Mouse (Mus musculus): ENCODE measurements around the gene Sin3a. TPM values are rescaled to one million over a fixed set of nuclear protein-coding genes. Genes with fewer than 3 reads are reported as not detected.

The Sin3a gene
- polyA plus RNA-seq, 1 experiment from 2014 or later: 26.0 TPM

- 98% methylated on average over 5 of the region's 5 CpGs for WGBS
Measured at GRCm38 (mm10) chr9:57139571-57139970, 67.7 kb downstream of the Sin3a start.

DNA sequence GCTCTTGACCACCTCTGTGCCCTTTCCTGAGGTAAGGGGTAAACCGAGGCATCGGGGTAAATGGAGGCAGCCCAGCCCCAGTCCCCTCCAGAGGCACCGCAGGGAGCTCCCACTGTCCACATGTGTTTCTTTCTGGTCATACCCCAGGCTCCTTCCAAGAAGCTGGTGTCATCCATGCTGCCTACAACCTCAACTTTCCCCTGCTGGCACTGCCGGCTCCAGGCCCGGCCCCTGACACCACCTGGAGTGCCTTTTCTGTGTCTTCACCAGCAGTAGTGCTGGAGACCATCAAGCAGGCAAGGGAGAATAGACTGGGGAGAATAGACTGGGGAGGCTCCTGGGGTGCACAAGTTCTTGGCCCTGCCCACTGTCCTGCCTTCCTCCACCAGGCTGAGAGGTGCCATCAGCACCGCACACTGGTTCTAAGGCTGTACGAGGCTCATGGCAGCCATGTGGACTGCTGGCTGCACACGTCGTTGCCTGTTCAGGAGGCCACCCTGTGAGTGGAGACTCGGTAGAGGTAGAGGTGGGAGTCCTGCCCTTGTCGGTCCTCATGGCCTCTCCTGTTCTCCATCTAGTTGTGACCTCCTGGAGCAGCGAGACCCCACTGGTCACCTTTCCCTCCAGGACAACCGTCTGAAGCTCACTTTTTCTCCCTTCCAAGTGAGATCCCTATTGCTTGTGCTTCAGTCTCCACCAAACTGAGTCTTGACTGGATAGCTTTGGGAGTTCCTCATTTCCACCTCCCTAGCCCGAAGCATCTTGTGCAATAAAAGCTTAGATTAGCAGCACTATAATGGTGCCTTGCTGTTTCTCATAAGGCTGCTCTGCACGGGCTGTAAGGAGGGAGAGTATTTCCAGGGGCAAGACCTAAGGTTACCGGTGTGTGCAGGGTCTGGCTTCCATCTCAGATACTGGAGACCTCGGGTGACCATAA lies 69.8 kb downstream of the Sin3a start:
- H3K27ac ChIP-seq: no peak overlapping the region
- 94% methylated on average over 17 of the region's 17 CpGs for WGBS
- H3K9ac ChIP-seq: no peak overlapping the region
- no peaks in the 10 kb centered on the region for H3K9me3 ChIP-seq
- no peak for ATAC-seq (ENCODE audit: low FRiP score)
- peaks cover 81% of the 10 kb centered on the region for H3K36me3 ChIP-seq
- peaks cover 8% of the 10 kb centered on the region for H3K4me1 ChIP-seq (replicated peaks)
- no peak overlapping the region for H3K4me2 ChIP-seq
- H3K4me3 ChIP-seq: no peak overlapping the region
- H3K27me3 ChIP-seq: no peaks in the 10 kb centered on the region

More at GRCm38 (mm10) chr9:57139571-57139970, 67.7 kb downstream of the Sin3a start:
- ATAC-seq (ENCODE audit: low FRiP score): no peak; the same call in 1 of the 2 replicates
- H3K4me1 ChIP-seq (replicated peaks): no peaks in the 10 kb centered on the region
- H3K27ac ChIP-seq: no peak overlapping the region
- no peaks in the 10 kb centered on the region for H3K9me3 ChIP-seq
- H3K27me3 ChIP-seq: no peaks in the 10 kb centered on the region
- H3K36me3 ChIP-seq: peaks cover 95% of the 10 kb centered on the region
- H3K4me2 ChIP-seq: no peak overlapping the region
- no peak overlapping the region for H3K9ac ChIP-seq
- no peak overlapping the region for H3K4me3 ChIP-seq

DNA sequence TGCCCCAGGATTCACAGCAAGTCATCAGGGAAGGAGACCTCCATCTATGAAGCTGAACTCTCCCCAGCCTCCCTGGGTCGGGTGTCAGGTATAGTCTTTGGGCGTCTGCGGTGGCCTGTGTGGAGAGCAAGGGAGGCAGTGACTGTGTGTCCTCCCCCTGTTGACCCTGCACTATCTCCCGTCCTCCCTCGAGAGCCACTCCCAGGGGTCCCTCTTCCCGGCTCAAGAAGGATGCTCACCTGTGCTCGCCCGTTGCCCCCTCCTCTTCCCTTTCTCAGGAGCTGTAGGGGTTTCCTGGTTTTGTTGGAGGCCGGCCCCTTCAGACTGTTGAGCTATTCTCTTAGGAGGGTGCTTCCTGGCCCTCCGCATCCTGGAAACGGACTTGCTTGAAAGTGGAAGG lies 71.4 kb downstream of the Sin3a start:
- Histone ChIP-seq H3K4me3 (no peak overlapping the region), H3K4me2 (no peak overlapping the region), H3K9me3 (no peaks in the 10 kb centered on the region), H3K27ac (no peak overlapping the region), H3K27me3 (no peaks in the 10 kb centered on the region), H3K36me3 (peaks cover 65% of the 10 kb centered on the region), H3K9ac (no peak overlapping the region), H3K4me1 (replicated peaks) (peaks cover 16% of the 10 kb centered on the region)
- no peak for ATAC-seq (ENCODE audit: low FRiP score)
- 87% methylated on average over 11 of the region's 11 CpGs for WGBS

DNA sequence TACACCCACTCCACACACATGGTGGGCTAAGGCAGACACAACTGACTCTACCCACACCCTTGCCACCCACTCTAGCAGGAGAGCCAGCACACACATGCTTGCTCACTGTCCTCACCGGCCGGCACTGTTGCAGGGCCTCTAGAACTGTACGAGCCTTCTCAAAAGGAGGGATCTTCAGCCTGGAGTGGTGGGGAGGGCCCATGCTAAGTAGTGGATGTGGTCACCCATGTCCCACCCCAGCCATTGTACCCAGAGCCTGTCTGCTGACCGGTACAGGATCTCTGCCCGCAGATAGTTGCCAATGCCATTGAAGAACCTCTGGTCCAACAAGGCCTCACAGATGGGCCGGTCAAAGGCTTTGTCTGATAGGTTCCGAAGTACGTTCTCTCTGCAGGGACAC lies 73.0 kb downstream of the Sin3a start:
- H3K9ac ChIP-seq: no peak overlapping the region
- H3K9me3 ChIP-seq: no peaks in the 10 kb centered on the region
- no peak overlapping the region for H3K4me3 ChIP-seq
- no peak overlapping the region for H3K4me2 ChIP-seq
- 90% methylated on average over 8 of the region's 8 CpGs for WGBS
- H3K36me3 ChIP-seq: peaks cover 49% of the 10 kb centered on the region
- no peaks in the 10 kb centered on the region for H3K27me3 ChIP-seq
- peaks cover 26% of the 10 kb centered on the region for H3K4me1 ChIP-seq (replicated peaks)
- no peak for ATAC-seq (ENCODE audit: low FRiP score)
- H3K27ac ChIP-seq: no peak overlapping the region

- no peaks in the 10 kb centered on the region for H3K27me3 ChIP-seq
- H3K9me3 ChIP-seq: no peaks in the 10 kb centered on the region
- H3K36me3 ChIP-seq: peaks cover 32% of the 10 kb centered on the region
- H3K4me3 ChIP-seq: peak overlapping the region; percentile 52
- peak overlapping the region; percentile 78 for H3K9ac ChIP-seq
- H3K4me1 ChIP-seq (replicated peaks): peaks cover 26% of the 10 kb centered on the region
- 84% methylated on average over 17 of the region's 17 CpGs for WGBS
- no peak for ATAC-seq (ENCODE audit: low FRiP score)
- H3K4me2 ChIP-seq: peak overlapping the region; percentile 66
- H3K27ac ChIP-seq: no peak overlapping the region
Measured at GRCm38 (mm10) chr9:57146451-57147066, 74.7 kb downstream of the Sin3a start.

- peak overlapping the region; percentile 78 for H3K9ac ChIP-seq
- peak overlapping the region; percentile 66 for H3K4me2 ChIP-seq
- H3K9me3 ChIP-seq: no peaks in the 10 kb centered on the region
- H3K36me3 ChIP-seq: peaks cover 23% of the 10 kb centered on the region
- H3K27ac ChIP-seq: peak overlapping the region; percentile 92
- 8% methylated on average over 19 of the region's 19 CpGs for WGBS
- peak; percentile 52 for ATAC-seq (ENCODE audit: low FRiP score)
- no peaks in the 10 kb centered on the region for H3K27me3 ChIP-seq
- H3K4me1 ChIP-seq (replicated peaks): peaks cover 26% of the 10 kb centered on the region
- peak overlapping the region; percentile 52 for H3K4me3 ChIP-seq
Measured at GRCm38 (mm10) chr9:57147205-57148143, 75.6 kb downstream of the Sin3a start.

DNA sequence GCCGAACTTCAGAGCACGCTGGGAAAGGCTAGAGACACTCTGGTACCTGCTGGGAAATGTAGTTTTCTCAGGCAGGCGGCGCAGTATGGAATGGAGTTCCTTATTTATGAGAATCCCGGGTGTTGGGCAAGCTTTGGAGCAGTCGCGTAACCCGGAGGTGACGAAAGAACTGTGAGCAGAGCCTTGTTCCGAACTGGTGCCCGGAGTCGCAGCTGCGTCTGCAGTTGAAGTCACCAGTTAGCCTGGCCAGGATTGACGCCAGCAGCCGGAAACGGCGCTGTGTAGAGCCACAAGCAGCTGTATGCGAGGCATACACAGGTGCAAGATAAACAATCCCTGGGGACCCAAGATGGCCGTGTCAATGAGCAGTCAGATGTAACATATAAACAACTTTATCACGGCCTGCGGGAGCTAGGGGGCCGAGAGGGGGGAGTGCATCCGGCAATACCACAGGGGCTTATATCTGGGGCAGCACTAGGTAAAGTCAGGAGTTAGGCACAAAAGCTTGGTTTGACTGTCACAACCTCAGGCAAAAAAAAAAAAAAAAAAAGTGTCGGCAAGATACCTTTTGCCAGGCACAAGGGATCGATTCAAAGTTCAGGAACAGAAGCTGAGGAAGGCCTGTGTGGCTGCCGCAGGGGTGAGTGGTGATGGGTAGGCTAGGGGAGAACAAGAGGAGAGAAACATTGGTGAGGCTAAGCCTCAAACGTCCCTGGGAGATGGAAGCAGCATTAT lies 76.5 kb downstream of the Sin3a start, which contains the start of gene Neil1:
Neil1 (minus strand) TSS at position 162 of the 735 bp plus-strand sequence.
- Histone ChIP-seq H3K36me3 (peaks cover 15% of the 10 kb centered on the region), H3K9ac (peak within 1 kb of the TSS; percentile 78), H3K27me3 (no peaks in the 10 kb centered on the region), H3K27ac (peak within 1 kb of the TSS; percentile 92), H3K9me3 (no peaks in the 10 kb centered on the region), H3K4me1 (replicated peaks) (peaks cover 26% of the 10 kb centered on the region), H3K4me3 (peak within 1 kb of the TSS; percentile 52), H3K4me2 (peak within 1 kb of the TSS; percentile 66)
- ATAC-seq (ENCODE audit: low FRiP score): peak; percentile 94
- WGBS: under 1% methylated on average over 27 of the region's 27 CpGs

- Histone ChIP-seq H3K27ac (peak overlapping the region; percentile 92), H3K36me3 (peaks cover 9% of the 10 kb centered on the region), H3K4me2 (peak overlapping the region; percentile 66), H3K27me3 (no peaks in the 10 kb centered on the region), H3K9me3 (no peaks in the 10 kb centered on the region), H3K4me1 (replicated peaks) (peaks cover 26% of the 10 kb centered on the region), H3K9ac (peak overlapping the region; percentile 78), H3K4me3 (peak overlapping the region; percentile 52)
- WGBS: 66% methylated on average over 6 of the region's 6 CpGs
- ATAC-seq (ENCODE audit: low FRiP score): no peak
Measured at GRCm38 (mm10) chr9:57149021-57149420, 77.2 kb downstream of the Sin3a start.

DNA sequence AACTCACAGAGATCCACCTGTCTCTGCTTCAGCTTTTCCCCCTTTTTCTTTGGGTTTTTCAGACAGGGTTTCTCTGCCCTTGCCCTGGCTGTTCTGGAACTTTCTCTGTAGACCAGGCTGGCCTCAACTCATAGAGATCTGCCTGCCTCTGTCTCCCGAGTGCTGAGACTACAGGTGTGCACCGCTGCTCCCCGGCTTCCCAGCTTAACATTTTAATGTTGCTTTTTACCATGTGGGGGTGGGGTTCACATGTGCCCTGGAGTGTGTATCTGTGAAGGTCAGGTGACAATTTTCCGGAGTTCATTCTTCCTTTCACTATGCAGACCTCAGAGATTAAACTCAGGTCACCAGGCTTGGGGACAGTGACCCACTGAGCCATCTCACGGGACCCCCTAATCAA lies 78.4 kb downstream of the Sin3a start:
- H3K4me3 ChIP-seq: no peak overlapping the region
- H3K9ac ChIP-seq: no peak overlapping the region
- no peaks in the 10 kb centered on the region for H3K9me3 ChIP-seq
- H3K4me2 ChIP-seq: no peak overlapping the region
- ATAC-seq (ENCODE audit: low FRiP score): no peak
- 88% methylated on average over 5 of the region's 5 CpGs for WGBS
- peaks cover 12% of the 10 kb centered on the region; the same call in 1 of the 2 replicates for H3K36me3 ChIP-seq
- peaks cover 26% of the 10 kb centered on the region for H3K4me1 ChIP-seq (replicated peaks)
- no peaks in the 10 kb centered on the region for H3K27me3 ChIP-seq
- H3K27ac ChIP-seq: no peak overlapping the region

- 52% methylated on average over 6 of the region's 6 CpGs for WGBS
- Histone ChIP-seq H3K4me3 (no peak overlapping the region), H3K27ac (no peak overlapping the region), H3K27me3 (no peaks in the 10 kb centered on the region), H3K9me3 (no peaks in the 10 kb centered on the region), H3K4me1 (replicated peaks) (peaks cover 25% of the 10 kb centered on the region), H3K9ac (no peak overlapping the region), H3K4me2 (no peak overlapping the region), H3K36me3 (peaks cover 19% of the 10 kb centered on the region)
- no peak for ATAC-seq (ENCODE audit: low FRiP score)
Measured at GRCm38 (mm10) chr9:57152331-57152730, 80.5 kb downstream of the Sin3a start.

DNA sequence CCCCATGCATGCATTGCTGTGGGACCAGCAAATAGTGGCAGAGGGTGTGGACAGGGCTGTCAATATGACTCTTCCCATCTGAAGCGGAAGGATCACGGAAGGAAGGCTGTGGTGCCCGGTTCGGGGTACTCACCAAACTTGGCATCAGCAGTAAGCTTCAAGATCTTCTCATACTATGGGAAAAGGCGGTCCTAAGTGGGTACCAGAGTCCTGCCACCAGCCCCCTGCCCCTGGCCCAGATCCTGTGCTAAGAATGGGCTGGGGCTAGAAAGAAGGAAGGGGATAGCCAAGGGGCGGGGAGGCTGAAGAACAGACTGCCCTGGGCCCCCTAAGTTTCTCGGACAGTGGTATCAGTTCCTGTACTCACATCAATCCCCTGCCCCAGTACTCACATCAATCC lies 84.5 kb downstream of the Sin3a start:
- no peak for ATAC-seq (ENCODE audit: low FRiP score)
- H3K9ac ChIP-seq: no peak overlapping the region
- no peak overlapping the region for H3K4me3 ChIP-seq
- WGBS: 95% methylated on average over 7 of the region's 7 CpGs
- peaks cover 19% of the 10 kb centered on the region for H3K36me3 ChIP-seq
- H3K4me1 ChIP-seq (replicated peaks): peaks cover 22% of the 10 kb centered on the region
- H3K27ac ChIP-seq: no peak overlapping the region
- H3K9me3 ChIP-seq: no peaks in the 10 kb centered on the region
- peaks cover 13% of the 10 kb centered on the region; the same call in 1 of the 2 replicates for H3K27me3 ChIP-seq
- no peak overlapping the region for H3K4me2 ChIP-seq
